Mouse (Mus musculus) embryonic facial prominence, embryonic 11.5 days (tissue): Measurements from ENCODE around the gene Atp5d. TPM values are rescaled to one million over a fixed set of nuclear protein-coding genes. Genes with fewer than 3 reads are reported as not detected.

Experiments used
- ATAC-seq: fragments of 200-750 bp; cut with Nextera tagmentation; replicated peaks from 2 replicates; pipeline ENCODE4 v1.8.0; 2017; ENCODE audit warnings: low read depth; ENCODE audit not compliant: insufficient number of reproducible peaks, low FRiP score, low TSS enrichment
- DNase-seq: peaks from one replicate; pipeline ENCODE4 v3.0.0-alpha.2; 2015; ENCODE audit warnings: low spot score
- H3K27ac ChIP-seq: fragments of 300-500 bp; sonication (generic); replicated peaks from 2 replicates; pipeline ENCODE4 v1.5.1; 2014; ENCODE audit warnings: mild to moderate bottlenecking, low read depth, low read length, control low read depth
- H3K27me3 ChIP-seq: fragments of 300-500 bp; sonication (generic); 2 replicates; pipeline ENCODE4 v1.6.1; 2014; ENCODE audit warnings: mild to moderate bottlenecking, low read length, moderate library complexity, mixed read lengths; ENCODE audit not compliant: control insufficient read depth, insufficient read depth
- H3K36me3 ChIP-seq: fragments of 300-500 bp; sonication (generic); replicated peaks from 2 replicates; pipeline ENCODE4 v1.6.1; 2014; ENCODE audit warnings: low read depth, mild to moderate bottlenecking, low read length, moderate library complexity, mixed read lengths; ENCODE audit not compliant: control insufficient read depth, insufficient read depth
- H3K4me1 ChIP-seq: fragments of 300-500 bp; sonication (generic); 2 replicates; pipeline ENCODE4 v1.6.1; 2014; ENCODE audit warnings: low read length, mixed read lengths; ENCODE audit not compliant: control insufficient read depth, insufficient read depth
- H3K4me2 ChIP-seq: fragments of 300-500 bp; sonication (generic); 2 replicates; pipeline ENCODE4 v1.6.1; 2014; ENCODE audit warnings: low read depth, mild to moderate bottlenecking, control low read depth, low read length, moderate library complexity
- H3K4me3 ChIP-seq: fragments of 300-500 bp; sonication (generic); 2 replicates; pipeline ENCODE4 v1.5.1; 2014; ENCODE audit warnings: low read depth, low read length, control low read depth
- H3K9ac ChIP-seq: fragments of 300-500 bp; sonication (generic); replicated peaks from 2 replicates; pipeline ENCODE4 v1.6.1; 2014; ENCODE audit warnings: mild to moderate bottlenecking, control low read depth, low read length
- H3K9me3 ChIP-seq: fragments of 300-500 bp; sonication (generic); replicated peaks from 2 replicates; pipeline ENCODE4 v1.6.1; 2016; ENCODE audit warnings: mild to moderate bottlenecking, low read length, inconsistent platforms, mixed read lengths; ENCODE audit not compliant: control insufficient read depth
- WGBS: fragments of 180-500 bp; shearing (Covaris S2); extraction: QIAGEN DNeasy Blood & Tissue Kit; methylation state at CpG from one replicate; pipeline ENCODE4 v1.1.7; 2014; 5-methylcytosine and 5-hydroxymethylcytosine counted together
- polyA plus RNA-seq: library from polyadenylated mRNA; unstranded; fragments of >200 nt; fragmentation: Nextera tagmentation; extraction: Ambion mirVana; gene quantifications from 2 replicates; pipeline ENCODE4 v1.2.1, GENCODE M21; 2014

Gene Atp5d
- polyA plus RNA-seq, 1 experiment from 2014 or later = 360 TPM

GRCm38 (mm10) chr10:80182547-80182946 lies 44.1 kb downstream of the Atp5d start:
- no peaks in the 10 kb centered on the region; the same call in 1 of the 2 replicates for H3K36me3 ChIP-seq
- H3K4me1 ChIP-seq = peaks cover 2% of the 10 kb centered on the region; the same call in 1 of the 2 replicates
- 93% methylated on average over 7 of the region's 7 CpGs for WGBS
- no peak overlapping the region for H3K4me2 ChIP-seq
- no peak for DNase-seq
- no peaks in the 10 kb centered on the region for H3K9me3 ChIP-seq
- H3K27ac ChIP-seq = no peak overlapping the region
- no peak overlapping the region for H3K4me3 ChIP-seq
- H3K27me3 ChIP-seq = no peaks in the 10 kb centered on the region
- no peak overlapping the region for H3K9ac ChIP-seq
- no peak for ATAC-seq

GRCm38 (mm10) chr10:80186649-80187048 lies 48.2 kb downstream of the Atp5d start:
- Histone ChIP-seq H3K27ac (no peak overlapping the region), H3K36me3 (peaks cover 2% of the 10 kb centered on the region; the same call in 1 of the 2 replicates), H3K9ac (no peak overlapping the region), H3K9me3 (no peaks in the 10 kb centered on the region), H3K4me3 (no peak overlapping the region), H3K4me1 (0 out of 2 replicates have a peak, but pooled peaks cover 2% of the 10 kb centered on the region), H3K4me2 (no peak overlapping the region), H3K27me3 (peaks cover 25% of the 10 kb centered on the region)
- WGBS = 37% methylated on average over 26 of the region's 27 CpGs
- DNase-seq = no peak
- ATAC-seq = no peak

GRCm38 (mm10) chr10:80187739-80188138 lies 49.3 kb downstream of the Atp5d start:
- DNase-seq (no peak), ATAC-seq (no peak)
- Histone ChIP-seq H3K9me3 (no peaks in the 10 kb centered on the region), H3K4me2 (no peak overlapping the region), H3K4me1 (0 out of 2 replicates have a peak, but pooled peaks cover 2% of the 10 kb centered on the region), H3K4me3 (no peak overlapping the region), H3K27me3 (peaks cover 28% of the 10 kb centered on the region), H3K27ac (no peak overlapping the region), H3K9ac (no peak overlapping the region), H3K36me3 (peaks cover 2% of the 10 kb centered on the region; the same call in 1 of the 2 replicates)
- WGBS = 92% methylated on average over 10 of the region's 10 CpGs

GRCm38 (mm10) chr10:80188453-80189024 lies 50.1 kb downstream of the Atp5d start:
- H3K4me2 ChIP-seq = no peak overlapping the region
- peaks cover 2% of the 10 kb centered on the region; the same call in 1 of the 2 replicates for H3K36me3 ChIP-seq
- no peaks in the 10 kb centered on the region for H3K9me3 ChIP-seq
- 72% methylated on average over 15 of the region's 15 CpGs for WGBS
- DNase-seq (no peak), ATAC-seq (no peak)
- H3K4me3 ChIP-seq = no peak overlapping the region
- H3K9ac ChIP-seq = no peak overlapping the region
- no peak overlapping the region for H3K27ac ChIP-seq
- H3K27me3 ChIP-seq = peaks cover 28% of the 10 kb centered on the region
- 0 out of 2 replicates have a peak, but pooled peaks cover 2% of the 10 kb centered on the region for H3K4me1 ChIP-seq

GRCm38 (mm10) chr10:80189999-80190398 lies 51.6 kb downstream of the Atp5d start:
- H3K4me3 ChIP-seq = peak overlapping the region; percentile 36
- H3K36me3 ChIP-seq = peaks cover 2% of the 10 kb centered on the region; the same call in 1 of the 2 replicates
- H3K4me1 ChIP-seq = 0 out of 2 replicates have a peak, but pooled peaks cover 2% of the 10 kb centered on the region
- peak overlapping the region; percentile 78 for H3K4me2 ChIP-seq
- WGBS = 4% methylated on average over 21 of the region's 21 CpGs
- H3K27me3 ChIP-seq = peaks cover 28% of the 10 kb centered on the region
- no peak for DNase-seq
- ATAC-seq = no peak
- H3K9ac ChIP-seq = peak overlapping the region; percentile 59
- H3K9me3 ChIP-seq = no peaks in the 10 kb centered on the region
- H3K27ac ChIP-seq = no peak overlapping the region

- Histone ChIP-seq H3K27me3 (peaks cover 28% of the 10 kb centered on the region), H3K36me3 (peaks cover 2% of the 10 kb centered on the region; the same call in 1 of the 2 replicates), H3K4me3 (peak overlapping the region; percentile 36), H3K9me3 (no peaks in the 10 kb centered on the region), H3K4me2 (peak overlapping the region; percentile 78), H3K4me1 (0 out of 2 replicates have a peak, but pooled peaks cover 2% of the 10 kb centered on the region), H3K27ac (no peak overlapping the region), H3K9ac (peak overlapping the region; percentile 59)
- DNase-seq = peak; percentile 54
- ATAC-seq = peak; percentile 46; the same call in 1 of the 2 replicates
- WGBS = under 1% methylated on average over 48 of the region's 48 CpGs
Observed at GRCm38 (mm10) chr10:80190491-80191051, 52.1 kb downstream of the Atp5d start.

GRCm38 (mm10) chr10:80193976-80194375 lies 55.5 kb downstream of the Atp5d start:
- no peak overlapping the region for H3K4me3 ChIP-seq
- DNase-seq (no peak), ATAC-seq (no peak)
- peaks cover 2% of the 10 kb centered on the region; the same call in 1 of the 2 replicates for H3K36me3 ChIP-seq
- H3K27me3 ChIP-seq = peaks cover 22% of the 10 kb centered on the region
- WGBS = 77% methylated on average over 6 of the region's 6 CpGs
- H3K27ac ChIP-seq = no peak overlapping the region
- H3K9me3 ChIP-seq = no peaks in the 10 kb centered on the region
- no peak overlapping the region for H3K9ac ChIP-seq
- no peak overlapping the region for H3K4me2 ChIP-seq
- H3K4me1 ChIP-seq = 0 out of 2 replicates have a peak, but pooled peaks cover 2% of the 10 kb centered on the region

- H3K9me3 ChIP-seq = no peaks in the 10 kb centered on the region
- no peak overlapping the region for H3K4me3 ChIP-seq
- 43% methylated on average over 8 of the region's 8 CpGs for WGBS
- no peaks in the 10 kb centered on the region for H3K36me3 ChIP-seq
- H3K4me1 ChIP-seq = 0 out of 2 replicates have a peak, but pooled peaks cover 2% of the 10 kb centered on the region
- DNase-seq (no peak), ATAC-seq (no peak)
- H3K27me3 ChIP-seq = peaks cover 19% of the 10 kb centered on the region
- no peak overlapping the region for H3K27ac ChIP-seq
- H3K4me2 ChIP-seq = no peak overlapping the region
- H3K9ac ChIP-seq = 0 out of 2 replicates have a peak overlapping the region, but pooled peaks have one; percentile 9
Observed at GRCm38 (mm10) chr10:80194441-80194840, 56.0 kb downstream of the Atp5d start.
